Mouse (Mus musculus): ENCODE measurements around the gene Rdm1. TPM values are rescaled to one million over a fixed set of nuclear protein-coding genes. Genes with fewer than 3 reads are reported as not detected.
A peak's percentile ranks its signal among the peaks of the same experiment; 100 is the strongest.

Rdm1 gene
- polyA plus RNA-seq, 1 experiment from 2014 or later, result 46.4 TPM

- Histone ChIP-seq H3K36me3 (no peaks in the 10 kb centered on the region), H3K4me2 (no peak overlapping the region), H3K9ac (no peak overlapping the region), H3K27ac (no peak overlapping the region), H3K4me3 (no peak overlapping the region), H3K27me3 (no peaks in the 10 kb centered on the region), H3K4me1 (replicated peaks) (peaks cover 9% of the 10 kb centered on the region), H3K9me3 (replicated peaks) (no peaks in the 10 kb centered on the region)
- no peak for ATAC-seq (replicated peaks; ENCODE audit: insufficient number of reproducible peaks, insufficient read depth, low FRiP score, low read depth)
- WGBS, result 65% methylated on average over 7 of the region's 7 CpGs
Observed at GRCm38 (mm10) chr11:101661191-101661590, 34.2 kb downstream of the Rdm1 start.

DNA sequence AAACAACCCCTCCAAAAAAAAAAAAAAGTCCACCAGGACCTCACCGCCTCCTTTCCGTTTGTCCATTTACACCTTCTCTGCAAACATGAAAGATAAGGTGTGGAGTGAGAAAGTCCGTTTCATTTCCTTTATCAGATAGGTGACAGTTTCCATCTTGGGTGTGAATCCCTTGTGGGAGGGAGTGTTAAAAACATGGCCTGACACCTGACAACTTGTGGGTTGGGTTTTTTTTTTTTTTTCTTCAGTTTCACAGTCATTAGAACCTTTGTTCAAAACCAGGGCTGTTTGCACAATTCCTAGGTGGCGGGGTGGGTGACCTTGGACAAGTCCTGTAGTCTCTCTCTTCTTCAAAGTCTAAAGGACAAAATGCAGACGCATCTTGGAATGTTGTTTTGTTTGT is 34.8 kb downstream of the Rdm1 start:
- H3K27me3 ChIP-seq, result no peaks in the 10 kb centered on the region
- no peaks in the 10 kb centered on the region for H3K36me3 ChIP-seq
- ATAC-seq (replicated peaks; ENCODE audit: insufficient number of reproducible peaks, insufficient read depth, low FRiP score, low read depth), result no peak
- peaks cover 14% of the 10 kb centered on the region for H3K4me1 ChIP-seq (replicated peaks)
- no peak overlapping the region for H3K9ac ChIP-seq
- no peak overlapping the region for H3K4me2 ChIP-seq
- no peak overlapping the region for H3K27ac ChIP-seq
- no peaks in the 10 kb centered on the region for H3K9me3 ChIP-seq (replicated peaks)
- 31% methylated on average over 5 of the region's 5 CpGs for WGBS
- no peak overlapping the region for H3K4me3 ChIP-seq

GRCm38 (mm10) chr11:101663229-101664027 is 36.4 kb downstream of the Rdm1 start:
- Histone ChIP-seq H3K36me3 (no peaks in the 10 kb centered on the region), H3K27ac (peak overlapping the region; percentile 34; the same call in 1 of the 2 replicates), H3K4me3 (no peak overlapping the region), H3K9ac (no peak overlapping the region), H3K9me3 (replicated peaks) (no peaks in the 10 kb centered on the region), H3K4me2 (no peak overlapping the region), H3K27me3 (no peaks in the 10 kb centered on the region), H3K4me1 (replicated peaks) (peaks cover 27% of the 10 kb centered on the region)
- WGBS, result 35% methylated on average over 11 of the region's 11 CpGs
- no peak for ATAC-seq (replicated peaks; ENCODE audit: insufficient number of reproducible peaks, insufficient read depth, low FRiP score, low read depth)

DNA sequence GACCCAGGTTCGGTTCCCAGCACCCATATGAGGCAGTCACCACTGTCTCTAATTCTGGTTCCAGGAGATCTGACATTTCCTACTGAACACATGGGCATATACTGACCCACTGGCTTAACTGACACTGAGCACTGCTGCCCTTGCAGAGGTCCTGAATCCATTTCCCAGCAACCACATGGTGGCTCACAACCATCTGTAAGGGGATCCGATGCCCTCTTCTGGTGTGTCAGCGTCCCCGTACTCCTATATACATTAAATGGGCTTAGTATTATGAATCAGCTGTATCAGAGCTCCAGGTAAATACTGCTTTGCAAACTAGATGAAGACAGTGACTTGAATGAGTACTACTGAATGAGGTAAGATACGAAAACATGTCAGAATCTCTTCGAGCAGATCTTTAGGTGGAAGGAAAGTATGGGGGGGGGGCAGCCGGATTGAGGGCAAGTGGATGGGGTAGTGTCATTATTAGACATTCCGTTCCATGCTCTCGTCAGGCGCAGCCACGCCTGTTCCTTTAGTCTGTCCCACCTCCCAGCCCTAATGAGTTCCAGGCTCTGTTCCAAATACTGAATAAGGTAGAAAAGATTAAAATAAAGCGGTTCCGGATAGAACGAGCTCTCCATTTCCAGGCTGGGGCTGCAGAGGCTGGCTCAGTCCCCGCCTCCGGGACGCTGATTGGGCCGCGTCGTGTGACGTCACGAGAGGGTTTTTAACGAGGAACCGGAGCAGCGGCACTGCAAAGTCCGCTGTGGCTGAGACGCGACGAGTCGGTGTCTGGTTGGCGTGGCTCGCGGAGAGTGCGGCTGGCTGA is 38.0 kb downstream of the Rdm1 start, which contains the start of gene Arl4d:
Arl4d (plus strand) TSS at position 717 of the 811 bp plus-strand sequence.
- Histone ChIP-seq H3K9me3 (replicated peaks) (no peaks in the 10 kb centered on the region), H3K4me2 (peak within 1 kb of the TSS; percentile 93), H3K4me3 (peak within 1 kb of the TSS; percentile 62), H3K27ac (peak within 1 kb of the TSS; percentile 85), H3K4me1 (replicated peaks) (peaks cover 37% of the 10 kb centered on the region), H3K9ac (peak within 1 kb of the TSS; percentile 72), H3K36me3 (no peaks in the 10 kb centered on the region), H3K27me3 (no peaks in the 10 kb centered on the region)
- peak; percentile 90 for ATAC-seq (replicated peaks; ENCODE audit: insufficient number of reproducible peaks, insufficient read depth, low FRiP score, low read depth)
- 7% methylated on average over 34 of the region's 34 CpGs for WGBS

DNA sequence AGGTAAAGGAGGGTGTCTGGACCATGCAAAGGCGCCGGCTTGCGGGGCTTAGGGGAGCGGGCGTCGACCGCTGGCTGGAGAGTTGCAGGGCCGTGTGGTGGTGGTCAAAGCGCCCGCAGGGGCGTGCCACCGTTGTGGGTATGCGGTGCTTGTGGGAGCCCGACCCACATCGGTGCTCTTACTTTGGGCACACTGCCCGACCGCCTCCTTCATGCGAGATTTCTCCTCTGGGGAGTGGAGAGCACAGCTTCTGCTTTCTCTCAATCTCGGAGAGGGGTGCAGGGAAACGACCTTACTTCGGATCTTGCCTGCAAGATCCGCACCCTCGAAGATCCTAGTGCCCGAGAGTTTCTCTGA is 38.6 kb downstream of the Rdm1 start:
- H3K9ac ChIP-seq, result peak overlapping the region; percentile 72
- peak overlapping the region; percentile 93 for H3K4me2 ChIP-seq
- no peaks in the 10 kb centered on the region for H3K9me3 ChIP-seq (replicated peaks)
- under 1% methylated on average over 24 of the region's 24 CpGs for WGBS
- no peaks in the 10 kb centered on the region for H3K36me3 ChIP-seq
- H3K27me3 ChIP-seq, result no peaks in the 10 kb centered on the region
- no peak; the same call in 1 of the 2 replicates for ATAC-seq (replicated peaks; ENCODE audit: insufficient number of reproducible peaks, insufficient read depth, low FRiP score, low read depth)
- peak overlapping the region; percentile 62 for H3K4me3 ChIP-seq
- H3K27ac ChIP-seq, result peak overlapping the region; percentile 85
- H3K4me1 ChIP-seq (replicated peaks), result peaks cover 37% of the 10 kb centered on the region

GRCm38 (mm10) chr11:101666626-101667345 is 39.8 kb downstream of the Rdm1 start:
- H3K4me3 ChIP-seq, result peak overlapping the region; percentile 62
- H3K4me2 ChIP-seq, result peak overlapping the region; percentile 93
- peak overlapping the region; percentile 5; the same call in 1 of the 2 replicates for H3K9ac ChIP-seq
- H3K36me3 ChIP-seq, result no peaks in the 10 kb centered on the region
- ATAC-seq (replicated peaks; ENCODE audit: insufficient number of reproducible peaks, insufficient read depth, low FRiP score, low read depth), result no peak
- no peaks in the 10 kb centered on the region for H3K9me3 ChIP-seq (replicated peaks)
- peak overlapping the region; percentile 26; the same call in 1 of the 2 replicates for H3K27ac ChIP-seq
- H3K4me1 ChIP-seq (replicated peaks), result peaks cover 37% of the 10 kb centered on the region
- WGBS, result 56% methylated on average over 28 of the region's 28 CpGs
- H3K27me3 ChIP-seq, result no peaks in the 10 kb centered on the region

- peak; percentile 21; the same call in 1 of the 2 replicates for ATAC-seq (replicated peaks; ENCODE audit: insufficient number of reproducible peaks, insufficient read depth, low FRiP score, low read depth)
- Histone ChIP-seq H3K27me3 (no peaks in the 10 kb centered on the region), H3K4me1 (replicated peaks) (peaks cover 39% of the 10 kb centered on the region), H3K9me3 (replicated peaks) (no peaks in the 10 kb centered on the region), H3K4me2 (peak overlapping the region; percentile 93), H3K9ac (no peak overlapping the region), H3K4me3 (no peak overlapping the region), H3K36me3 (no peaks in the 10 kb centered on the region), H3K27ac (peak overlapping the region; percentile 69)
- WGBS, result 43% methylated on average over 14 of the region's 14 CpGs
Observed at GRCm38 (mm10) chr11:101667871-101668532, 41.0 kb downstream of the Rdm1 start.

DNA sequence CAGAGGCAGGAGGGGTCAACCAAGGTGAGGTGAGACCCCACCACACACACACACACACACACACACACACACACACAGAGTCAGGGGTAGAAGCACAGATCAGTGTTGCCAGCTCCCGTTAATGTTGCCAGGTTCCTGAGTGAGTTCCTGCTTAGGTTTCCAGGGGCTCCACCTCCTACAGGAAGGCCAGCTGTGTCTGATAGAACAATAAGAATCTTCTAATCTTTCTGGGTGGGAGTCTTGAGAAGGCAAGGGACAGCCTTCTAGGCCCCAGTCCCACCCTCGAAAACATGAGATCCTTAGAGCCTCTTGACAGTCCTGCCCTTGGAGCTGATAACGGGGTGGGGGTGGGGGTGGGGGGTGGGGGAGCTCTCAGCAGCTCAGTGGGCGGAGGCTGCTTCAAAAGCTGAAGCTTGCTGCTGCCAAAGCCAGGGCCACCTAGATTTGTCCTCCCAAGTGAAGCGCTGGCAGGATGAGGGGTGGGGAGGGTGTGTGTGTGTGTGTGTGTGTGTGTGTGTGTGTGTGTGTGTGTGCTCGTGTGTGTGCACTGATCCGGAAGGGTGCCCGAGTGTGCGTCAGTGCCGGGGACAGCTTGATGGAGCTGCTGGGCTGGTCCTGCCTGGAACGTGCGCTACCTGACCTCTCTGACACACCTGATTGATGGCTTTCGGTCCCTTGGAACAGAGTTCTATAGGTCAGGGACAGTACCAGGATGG is 41.7 kb downstream of the Rdm1 start:
- Histone ChIP-seq H3K9ac (no peak overlapping the region), H3K4me2 (peak overlapping the region; percentile 93), H3K9me3 (replicated peaks) (no peaks in the 10 kb centered on the region), H3K27ac (peak overlapping the region; percentile 69), H3K4me1 (replicated peaks) (peaks cover 42% of the 10 kb centered on the region), H3K4me3 (no peak overlapping the region), H3K36me3 (no peaks in the 10 kb centered on the region), H3K27me3 (no peaks in the 10 kb centered on the region)
- ATAC-seq (replicated peaks; ENCODE audit: insufficient number of reproducible peaks, insufficient read depth, low FRiP score, low read depth), result no peak
- 16% methylated on average over 13 of the region's 13 CpGs for WGBS

DNA sequence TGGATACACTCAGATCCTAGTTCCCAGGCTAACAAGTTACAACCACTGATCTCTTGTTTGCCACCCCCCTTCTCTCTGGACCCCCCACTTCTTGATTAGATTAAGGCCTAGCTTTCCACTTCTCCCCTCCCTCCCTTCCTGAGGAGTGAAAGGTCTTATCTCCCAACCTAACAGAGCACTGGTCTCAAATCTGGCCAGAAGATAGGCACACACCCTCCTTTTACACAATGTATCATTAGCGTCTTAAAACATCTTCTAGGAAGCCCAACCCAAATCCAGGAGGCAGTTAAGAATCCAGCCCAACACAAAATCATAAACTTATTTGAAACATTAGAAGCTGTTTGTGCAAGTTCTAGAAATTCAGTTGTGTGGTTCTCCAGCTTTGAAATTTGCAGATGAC is 43.3 kb downstream of the Rdm1 start:
- Histone ChIP-seq H3K9ac (no peak overlapping the region), H3K4me3 (no peak overlapping the region), H3K36me3 (no peaks in the 10 kb centered on the region), H3K27ac (0 out of 2 replicates have a peak overlapping the region, but pooled peaks have one; percentile 32), H3K4me1 (replicated peaks) (peaks cover 42% of the 10 kb centered on the region), H3K4me2 (no peak overlapping the region), H3K9me3 (replicated peaks) (no peaks in the 10 kb centered on the region), H3K27me3 (no peaks in the 10 kb centered on the region)
- no peak for ATAC-seq (replicated peaks; ENCODE audit: insufficient number of reproducible peaks, insufficient read depth, low FRiP score, low read depth)
- WGBS, result 61% methylated on average over 1 of the region's 1 CpGs

GRCm38 (mm10) chr11:101671255-101671654 is 44.3 kb downstream of the Rdm1 start:
- Histone ChIP-seq H3K9ac (no peak overlapping the region), H3K9me3 (replicated peaks) (no peaks in the 10 kb centered on the region), H3K4me2 (no peak overlapping the region), H3K27ac (no peak overlapping the region), H3K27me3 (no peaks in the 10 kb centered on the region), H3K4me3 (no peak overlapping the region), H3K36me3 (no peaks in the 10 kb centered on the region), H3K4me1 (replicated peaks) (peaks cover 38% of the 10 kb centered on the region)
- no peak for ATAC-seq (replicated peaks; ENCODE audit: insufficient number of reproducible peaks, insufficient read depth, low FRiP score, low read depth)
- 64% methylated on average over 4 of the region's 4 CpGs for WGBS

All from heart, embryonic 15.5 days (tissue).